Mouse (Mus musculus) adrenal gland, postnatal 14 days (tissue): Measurements from ENCODE around the gene Slc25a19. TPM values are rescaled to one million over a fixed set of nuclear protein-coding genes. Genes with fewer than 3 reads are reported as not detected.

Experiments used
- DNase-seq: peaks from one replicate; pipeline ENCODE4 v3.0.0; 2021; ENCODE audit warnings: mixed read lengths
- total RNA-seq: library from RNA; stranded (reverse); gene quantifications from 2 replicates; pipeline ENCODE4 v1.2.3, GENCODE M21; 2021

The Slc25a19 gene
- total RNA-seq, 1 experiment from 2014 or later, result 181 TPM

- DNase-seq, result no peak
Observed at GRCm38 (mm10) chr11:115618001-115618400, 10.1 kb downstream of the Slc25a19 start.

DNA sequence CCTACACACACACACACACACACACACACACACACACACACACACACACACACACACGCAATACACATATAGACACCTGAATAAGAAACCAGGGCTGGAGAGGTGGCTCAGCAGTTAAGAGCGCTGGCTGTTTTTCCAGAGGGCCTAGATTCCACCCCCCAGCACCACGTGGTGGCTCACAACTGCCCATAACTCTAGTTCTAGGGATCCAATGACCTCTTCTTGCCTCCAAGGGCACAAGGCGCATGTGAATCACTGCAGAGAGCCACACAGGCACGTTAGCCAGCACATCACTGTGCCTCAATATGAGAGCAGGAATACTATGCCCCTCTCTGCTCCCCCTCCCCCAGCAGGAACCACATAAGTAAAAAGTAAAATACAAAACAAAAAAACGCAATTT, 11.2 kb downstream of the Slc25a19 start:
- peak; percentile 79 for DNase-seq

DNA sequence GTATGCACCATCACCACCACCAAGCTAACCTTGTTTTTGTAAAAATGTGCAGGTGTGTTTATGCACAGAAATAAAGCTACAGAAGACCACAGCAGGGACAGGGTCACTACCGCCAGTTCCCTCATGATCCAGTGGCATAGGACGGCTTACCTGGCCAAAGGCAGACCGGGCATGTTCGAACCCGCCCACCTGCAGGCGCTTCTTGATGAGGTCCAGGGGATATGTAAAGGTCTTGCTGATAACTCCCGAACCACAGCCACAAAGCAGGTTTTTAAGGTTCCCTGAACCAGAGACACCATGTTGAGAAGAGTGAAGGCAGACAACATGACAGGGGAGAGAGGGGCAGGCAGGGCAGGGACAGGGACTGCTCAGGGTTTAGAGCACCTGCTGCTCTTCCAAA, 11.7 kb downstream of the Slc25a19 start:
- DNase-seq, result no peak

DNA sequence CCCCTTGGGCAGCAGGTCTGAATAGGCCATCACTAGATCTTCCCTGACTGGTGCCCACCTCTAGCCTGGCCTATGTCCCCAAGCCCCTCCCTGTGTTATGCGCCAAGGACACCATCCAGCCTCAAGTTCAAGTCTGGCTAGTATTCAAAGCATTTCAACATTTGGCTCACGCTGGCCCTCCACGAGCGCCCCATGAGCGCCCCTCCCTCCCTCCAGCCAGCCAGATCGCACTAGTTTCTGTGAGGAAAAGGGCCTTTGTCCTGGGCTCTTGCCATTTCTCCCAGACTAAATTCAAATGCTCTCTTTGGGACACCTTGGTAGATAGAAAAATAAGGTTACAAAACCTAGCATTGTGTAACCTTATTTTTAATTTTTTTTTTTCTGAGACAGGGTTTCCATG, 12.2 kb downstream of the Slc25a19 start:
- peak; percentile 71 for DNase-seq

DNA sequence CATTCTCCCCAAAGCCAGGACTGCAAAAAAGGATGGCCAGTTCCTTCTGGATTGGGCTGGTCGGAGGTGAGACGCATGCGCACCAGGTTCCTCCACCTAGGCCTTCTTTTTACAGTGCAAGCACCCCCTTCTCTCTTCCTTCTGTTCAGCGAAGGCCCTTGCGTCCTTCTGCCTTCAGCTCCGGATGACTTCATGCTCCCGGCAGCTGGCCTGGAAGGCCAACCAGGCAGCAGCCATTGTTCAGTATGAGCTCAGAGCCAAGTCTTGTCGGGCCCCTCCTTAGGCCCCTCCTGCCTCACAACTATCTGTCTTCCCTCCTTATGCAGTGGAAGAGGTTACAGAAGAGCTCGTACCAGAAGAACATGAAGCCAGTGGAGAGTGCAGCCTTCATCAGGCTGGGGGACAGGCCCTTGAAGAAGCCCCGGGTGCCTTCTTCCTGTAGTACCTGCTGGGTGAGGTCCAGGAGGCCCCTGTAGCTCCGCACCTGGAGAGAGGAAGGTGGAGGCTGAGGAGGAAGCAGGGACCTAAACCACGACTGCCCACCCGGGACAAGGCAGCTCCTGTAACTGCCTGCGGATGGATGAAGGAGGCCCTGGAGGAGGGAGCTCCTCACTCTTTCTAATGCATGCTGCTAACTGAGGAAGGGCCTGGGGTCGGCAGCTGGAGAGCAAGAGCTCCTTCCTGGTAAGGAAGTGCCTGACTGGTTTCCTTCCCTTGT, 12.8 kb downstream of the Slc25a19 start:
- peak; percentile 80 for DNase-seq

DNA sequence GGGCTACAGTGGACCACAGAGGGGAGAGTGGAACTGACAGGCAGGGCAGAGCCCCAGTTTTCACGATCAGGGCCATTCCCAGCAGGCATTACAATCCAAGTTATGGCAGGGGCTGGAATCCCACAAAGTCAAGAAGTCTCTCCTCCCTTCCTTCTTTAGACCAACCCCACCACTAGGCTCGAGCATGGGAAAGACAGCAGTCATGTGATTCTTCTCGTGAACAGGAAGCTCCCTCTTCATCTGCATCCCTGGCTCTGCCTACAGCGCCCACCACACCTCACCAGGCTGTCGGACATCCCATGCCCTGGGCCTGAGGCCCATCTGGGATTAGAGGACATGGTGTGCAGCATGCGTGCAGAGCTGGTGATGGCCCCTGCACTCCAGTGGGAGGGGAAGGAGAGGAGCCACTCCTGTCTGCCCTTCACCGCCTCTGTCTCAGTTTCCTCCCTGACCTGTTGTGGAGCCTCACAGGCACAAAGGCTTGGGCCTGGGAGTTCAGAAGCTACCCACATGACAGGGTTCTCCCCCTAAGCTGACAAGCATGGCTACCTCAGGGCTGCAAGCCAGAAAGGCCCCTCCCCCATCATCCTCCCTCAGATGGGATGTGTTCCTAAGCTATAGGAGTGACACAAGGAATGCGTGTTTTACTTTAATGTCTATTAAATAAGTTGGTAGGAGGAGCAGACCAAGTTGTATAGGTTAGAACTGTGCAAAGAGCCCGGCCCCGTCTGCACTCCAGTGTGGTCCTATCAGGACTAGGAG, 13.6 kb downstream of the Slc25a19 start:
- DNase-seq, result no peak

- DNase-seq, result no peak
Observed at GRCm38 (mm10) chr11:115613138-115613945, 14.8 kb downstream of the Slc25a19 start.

DNA sequence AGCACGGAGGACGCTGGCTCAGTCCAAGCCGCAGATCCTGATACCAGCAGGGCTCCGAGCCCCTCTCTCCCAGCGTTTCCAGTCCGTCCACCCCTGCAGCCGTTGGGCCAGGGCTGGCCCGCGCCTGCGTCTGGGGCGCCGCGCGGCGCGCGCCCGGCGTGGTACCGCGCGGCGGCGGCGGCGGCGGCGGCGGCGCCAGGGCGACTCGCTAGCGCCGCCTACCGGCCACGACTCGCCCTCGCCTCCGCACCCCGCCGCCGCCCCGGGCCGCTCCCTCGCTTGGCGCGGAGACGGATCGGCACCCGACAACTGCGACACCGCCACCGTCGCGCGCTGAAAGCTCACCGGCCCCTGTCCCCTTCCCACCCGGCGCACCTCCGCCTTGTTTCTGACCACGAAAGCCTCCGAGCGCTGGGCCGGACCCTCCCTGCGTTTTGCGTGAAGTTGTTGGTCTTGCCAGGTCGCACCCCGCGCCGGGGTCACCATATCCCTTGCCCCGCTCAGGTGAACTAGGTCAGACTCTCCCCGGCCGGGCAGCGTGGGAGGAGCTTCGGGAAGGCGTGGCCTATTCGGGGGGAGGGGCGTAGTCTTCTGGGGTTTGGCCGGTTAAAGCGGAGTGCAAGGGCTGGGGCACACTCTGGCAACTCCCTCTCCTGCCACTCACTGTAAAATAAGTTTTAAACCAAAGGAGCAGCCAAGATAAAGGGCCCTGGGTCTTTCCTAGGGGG, 15.5 kb downstream of the Slc25a19 start, which contains the start of gene Mif4gd:
Mif4gd (minus strand) TSS at position 560 of the 728 bp plus-strand sequence.
- DNase-seq, result peak; percentile 97

DNA sequence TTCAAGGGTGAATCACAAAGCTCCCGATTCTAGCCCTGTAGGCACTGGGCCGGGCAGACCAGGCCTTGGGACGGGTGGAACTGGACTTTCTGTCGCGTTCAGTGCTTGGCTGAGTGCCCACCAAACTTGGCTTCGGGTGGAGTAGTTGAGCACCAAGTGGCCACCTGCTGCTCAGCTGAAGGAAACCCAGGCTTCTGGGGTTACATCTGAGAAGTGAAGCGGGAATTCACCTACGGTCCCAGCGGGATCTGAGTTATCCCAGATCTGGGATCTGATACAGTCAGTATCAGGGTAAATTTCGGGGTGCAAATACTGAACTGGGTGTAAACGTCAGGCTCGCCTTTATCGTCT, 16.1 kb downstream of the Slc25a19 start:
- peak; percentile 94 for DNase-seq

DNA sequence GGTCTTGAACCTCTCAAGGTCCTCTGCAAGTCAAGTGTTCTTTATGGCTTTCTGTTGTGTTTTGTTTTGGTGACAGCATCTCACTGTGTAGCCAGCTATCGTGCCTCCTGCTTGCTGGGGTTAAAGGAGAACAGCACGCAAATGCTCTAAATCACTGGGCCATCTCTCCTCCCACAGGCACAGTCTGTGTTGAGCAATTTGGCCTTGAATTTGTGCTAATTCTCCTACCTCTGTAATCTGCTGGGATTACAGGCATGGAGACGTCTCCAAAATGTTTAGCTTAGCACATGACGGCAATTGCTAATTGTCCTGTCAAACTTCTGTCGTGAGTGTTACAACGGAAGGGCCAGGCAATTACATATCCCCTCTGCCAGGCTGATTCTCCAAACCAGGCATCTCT, 16.9 kb downstream of the Slc25a19 start:
- peak; percentile 66 for DNase-seq

GRCm38 (mm10) chr11:115609576-115609975, 18.5 kb downstream of the Slc25a19 start:
- no peak for DNase-seq

DNA sequence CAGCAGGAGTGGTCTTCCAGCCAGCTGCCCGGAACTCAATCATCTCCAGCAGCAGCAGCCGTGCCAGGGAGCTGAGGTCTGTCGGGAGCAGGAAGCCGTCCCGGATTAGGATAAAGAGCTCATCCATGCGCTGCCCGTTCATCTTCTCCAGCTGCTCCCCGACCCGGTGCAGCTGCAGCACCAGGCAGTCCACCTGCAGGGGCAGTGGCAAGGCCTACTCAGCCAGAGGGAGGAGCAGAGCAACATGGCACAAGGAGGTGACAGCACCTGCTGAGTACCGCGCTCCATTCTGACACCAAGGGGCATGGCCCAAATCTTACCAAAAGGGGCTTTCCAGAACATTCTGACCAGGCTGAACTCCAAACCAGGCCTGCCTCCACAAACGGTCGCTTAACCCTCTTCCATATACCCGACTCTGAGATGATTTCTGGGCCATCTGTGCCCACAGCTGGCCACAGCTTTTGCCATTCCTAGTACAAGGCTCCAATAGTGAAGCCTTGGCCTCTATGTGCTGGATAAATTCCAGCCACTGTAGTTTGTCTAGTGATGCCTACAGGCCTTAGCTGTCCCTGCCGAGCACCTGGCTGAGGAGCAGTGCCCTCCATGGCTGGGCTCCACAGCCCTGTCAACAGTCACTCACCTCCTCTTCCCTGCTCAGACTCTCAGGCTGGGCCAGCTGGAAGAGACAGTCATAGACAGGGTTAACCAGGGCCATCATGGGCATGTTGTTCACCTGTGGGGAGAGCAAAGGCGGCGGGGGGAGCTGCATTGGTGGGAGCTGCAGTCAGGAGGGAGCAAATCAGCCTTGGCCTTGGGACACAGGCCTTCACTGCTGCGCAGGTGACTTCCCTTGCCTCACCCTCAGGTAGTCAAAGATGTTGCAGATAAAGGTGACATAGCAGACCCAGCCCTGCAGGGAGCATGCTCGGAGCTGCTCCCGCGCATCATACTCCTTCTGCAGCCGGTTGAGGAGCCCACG, 19.4 kb downstream of the Slc25a19 start:
- no peak for DNase-seq

- no peak for DNase-seq
Observed at GRCm38 (mm10) chr11:115606733-115607132, 21.4 kb downstream of the Slc25a19 start.

- peak; percentile 66 for DNase-seq
Observed at GRCm38 (mm10) chr11:115604304-115604696, 23.8 kb downstream of the Slc25a19 start.

GRCm38 (mm10) chr11:115603476-115604303, 24.4 kb downstream of the Slc25a19 start, which contains the start of the genes Mrps7 and Gga3:
Mrps7 (plus strand) TSS chr11:115603925.
Gga3 (minus strand) TSS chr11:115604051.
- peak; percentile 97 for DNase-seq

DNA sequence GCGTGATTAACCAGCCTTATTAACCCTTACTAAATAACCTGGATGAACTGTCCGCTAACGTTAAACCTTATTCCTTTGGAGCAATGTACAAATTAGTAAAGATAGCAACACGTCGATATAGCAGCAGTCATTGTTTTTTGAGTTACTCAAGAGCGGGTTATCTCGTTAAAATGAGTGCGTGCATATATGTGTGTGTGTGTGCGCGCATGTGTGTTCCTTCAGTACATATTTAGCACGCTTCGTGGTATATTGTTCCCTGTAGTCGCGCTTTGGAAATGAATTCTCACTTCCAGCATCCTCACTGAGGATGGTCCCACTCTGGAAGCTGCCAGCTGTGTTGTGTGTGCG, 25.0 kb downstream of the Slc25a19 start:
- DNase-seq, result no peak

- no peak for DNase-seq
Observed at GRCm38 (mm10) chr11:115601174-115601573, 26.9 kb downstream of the Slc25a19 start.

DNA sequence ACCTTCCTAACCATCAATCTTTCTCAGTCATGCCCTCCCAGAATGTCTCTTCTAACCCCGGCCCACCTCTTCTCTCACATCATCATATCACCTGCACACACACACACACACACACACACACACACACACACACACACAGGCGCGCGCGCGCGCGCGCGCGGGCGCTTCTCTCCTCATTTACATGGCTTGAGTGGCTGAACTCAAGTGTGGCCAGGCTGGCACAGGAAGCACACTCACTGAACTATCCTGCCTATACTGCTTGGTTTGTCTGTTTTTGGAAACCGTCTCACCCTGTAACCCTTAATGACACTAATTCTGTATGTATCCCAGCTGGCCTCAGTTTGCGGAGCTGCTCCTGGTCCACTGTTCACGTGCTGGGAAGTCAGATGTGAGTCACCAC, 27.4 kb downstream of the Slc25a19 start:
- no peak for DNase-seq

GRCm38 (mm10) chr11:115599722-115600121, 28.4 kb downstream of the Slc25a19 start:
- no peak for DNase-seq

DNA sequence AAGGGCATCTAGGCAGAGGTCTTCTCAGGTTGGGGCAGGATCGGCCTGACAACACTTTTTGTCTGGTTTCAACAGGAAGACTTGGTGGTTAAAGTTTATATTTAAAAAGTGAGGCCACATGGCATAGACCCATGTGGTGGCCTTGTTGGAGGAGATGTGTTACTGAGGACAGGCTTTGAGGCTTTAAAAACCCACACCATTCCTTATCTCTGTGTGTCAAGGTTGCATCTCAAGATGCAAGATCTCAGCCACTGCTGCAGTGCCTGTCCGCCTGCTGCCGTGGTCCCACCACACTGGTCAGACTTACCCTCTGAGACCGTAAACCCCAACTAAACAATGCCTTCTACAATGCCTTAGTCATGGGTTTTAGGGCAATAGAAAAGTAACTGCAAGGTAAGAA, 29.8 kb downstream of the Slc25a19 start:
- DNase-seq, result no peak
